Mouse (Mus musculus): Measurements from ENCODE around the gene Slc9a3. TPM values are rescaled to one million over a fixed set of nuclear protein-coding genes. Genes with fewer than 3 reads are reported as not detected.

Gene Slc9a3
- polyA plus RNA-seq, 1 experiment from 2014 or later = 0.10 TPM

- H3K9me3 ChIP-seq = no peaks in the 10 kb centered on the region
- H3K36me3 ChIP-seq = peaks cover 19% of the 10 kb centered on the region
- no peak overlapping the region for H3K27ac ChIP-seq (replicated peaks)
- H3K27me3 ChIP-seq = no peaks in the 10 kb centered on the region
- peak; percentile 88 for ATAC-seq (ENCODE audit: low FRiP score, low read depth)
- H3K9ac ChIP-seq = peak overlapping the region; percentile 48
- WGBS = 6% methylated on average over 19 of the region's 19 CpGs
- H3K4me1 ChIP-seq (replicated peaks) = peaks cover 10% of the 10 kb centered on the region
- peak overlapping the region; percentile 46 for H3K4me3 ChIP-seq
- H3K4me2 ChIP-seq = peak overlapping the region; percentile 78
Measured at GRCm38 (mm10) chr13:74166348-74167056, 45.2 kb downstream of the Slc9a3 start.

GRCm38 (mm10) chr13:74167057-74167413 is 45.8 kb downstream of the Slc9a3 start:
- H3K4me2 ChIP-seq = peak overlapping the region; percentile 78
- H3K27me3 ChIP-seq = no peaks in the 10 kb centered on the region
- ATAC-seq (ENCODE audit: low FRiP score, low read depth) = peak; percentile 74
- peaks cover 10% of the 10 kb centered on the region for H3K4me1 ChIP-seq (replicated peaks)
- WGBS = 3% methylated on average over 9 of the region's 9 CpGs
- no peaks in the 10 kb centered on the region for H3K9me3 ChIP-seq
- peak overlapping the region; percentile 48 for H3K9ac ChIP-seq
- H3K36me3 ChIP-seq = peaks cover 24% of the 10 kb centered on the region
- peak overlapping the region; percentile 46 for H3K4me3 ChIP-seq
- H3K27ac ChIP-seq (replicated peaks) = no peak overlapping the region

GRCm38 (mm10) chr13:74167492-74167891 is 46.2 kb downstream of the Slc9a3 start:
- H3K36me3 ChIP-seq = peaks cover 28% of the 10 kb centered on the region
- H3K9me3 ChIP-seq = no peaks in the 10 kb centered on the region
- ATAC-seq (ENCODE audit: low FRiP score, low read depth) = peak; percentile 16; the same call in 1 of the 2 replicates
- no peak overlapping the region for H3K9ac ChIP-seq
- WGBS = 95% methylated on average over 2 of the region's 2 CpGs
- no peaks in the 10 kb centered on the region for H3K27me3 ChIP-seq
- peak overlapping the region; percentile 78 for H3K4me2 ChIP-seq
- no peak overlapping the region for H3K4me3 ChIP-seq
- H3K27ac ChIP-seq (replicated peaks) = no peak overlapping the region
- H3K4me1 ChIP-seq (replicated peaks) = peaks cover 10% of the 10 kb centered on the region

GRCm38 (mm10) chr13:74169446-74170164 is 48.3 kb downstream of the Slc9a3 start:
- Histone ChIP-seq H3K4me3 (no peak overlapping the region), H3K4me1 (replicated peaks) (peaks cover 10% of the 10 kb centered on the region), H3K36me3 (peaks cover 48% of the 10 kb centered on the region), H3K9ac (no peak overlapping the region), H3K27me3 (no peaks in the 10 kb centered on the region), H3K4me2 (no peak overlapping the region), H3K27ac (replicated peaks) (no peak overlapping the region), H3K9me3 (no peaks in the 10 kb centered on the region)
- WGBS = 90% methylated on average over 10 of the region's 10 CpGs
- no peak for ATAC-seq (ENCODE audit: low FRiP score, low read depth)

- H3K9ac ChIP-seq = no peak overlapping the region
- H3K4me3 ChIP-seq = no peak overlapping the region
- WGBS = 95% methylated on average over 5 of the region's 5 CpGs
- peaks cover 65% of the 10 kb centered on the region for H3K36me3 ChIP-seq
- peaks cover 1% of the 10 kb centered on the region; the same call in 1 of the 2 replicates for H3K4me1 ChIP-seq (replicated peaks)
- no peak overlapping the region for H3K27ac ChIP-seq (replicated peaks)
- no peak for ATAC-seq (ENCODE audit: low FRiP score, low read depth)
- H3K27me3 ChIP-seq = no peaks in the 10 kb centered on the region
- no peak overlapping the region for H3K4me2 ChIP-seq
- no peaks in the 10 kb centered on the region for H3K9me3 ChIP-seq
Measured at GRCm38 (mm10) chr13:74172036-74172435, 50.8 kb downstream of the Slc9a3 start.

- Histone ChIP-seq H3K9ac (no peak overlapping the region), H3K4me1 (replicated peaks) (no peaks in the 10 kb centered on the region), H3K36me3 (peaks cover 49% of the 10 kb centered on the region), H3K27ac (replicated peaks) (no peak overlapping the region), H3K9me3 (no peaks in the 10 kb centered on the region), H3K4me3 (no peak overlapping the region), H3K27me3 (no peaks in the 10 kb centered on the region), H3K4me2 (no peak overlapping the region)
- 94% methylated on average over 5 of the region's 5 CpGs for WGBS
- no peak for ATAC-seq (ENCODE audit: low FRiP score, low read depth)
Measured at GRCm38 (mm10) chr13:74183011-74183695, 61.9 kb downstream of the Slc9a3 start.

GRCm38 (mm10) chr13:74192613-74193012 is 71.4 kb downstream of the Slc9a3 start:
- ATAC-seq (ENCODE audit: low FRiP score, low read depth) = no peak
- Histone ChIP-seq H3K9me3 (no peaks in the 10 kb centered on the region), H3K27ac (replicated peaks) (no peak overlapping the region), H3K9ac (no peak overlapping the region), H3K4me2 (no peak overlapping the region), H3K36me3 (peaks cover 52% of the 10 kb centered on the region), H3K4me3 (no peak overlapping the region), H3K27me3 (no peaks in the 10 kb centered on the region), H3K4me1 (replicated peaks) (no peaks in the 10 kb centered on the region)
- 88% methylated on average over 6 of the region's 6 CpGs for WGBS

- no peak overlapping the region for H3K4me3 ChIP-seq
- 88% methylated on average over 3 of the region's 3 CpGs for WGBS
- H3K27ac ChIP-seq (replicated peaks) = no peak overlapping the region
- ATAC-seq (ENCODE audit: low FRiP score, low read depth) = no peak
- H3K4me2 ChIP-seq = no peak overlapping the region
- H3K4me1 ChIP-seq (replicated peaks) = no peaks in the 10 kb centered on the region
- H3K27me3 ChIP-seq = no peaks in the 10 kb centered on the region
- no peaks in the 10 kb centered on the region for H3K9me3 ChIP-seq
- H3K9ac ChIP-seq = no peak overlapping the region
- peaks cover 41% of the 10 kb centered on the region for H3K36me3 ChIP-seq
Measured at GRCm38 (mm10) chr13:74196451-74196850, 75.2 kb downstream of the Slc9a3 start.

- H3K27me3 ChIP-seq = no peaks in the 10 kb centered on the region
- peak within 1 kb of the TSS; percentile 95 for H3K4me3 ChIP-seq
- ATAC-seq (ENCODE audit: low FRiP score, low read depth) = peak; percentile 99
- no peaks in the 10 kb centered on the region for H3K9me3 ChIP-seq
- H3K4me1 ChIP-seq (replicated peaks) = peaks cover 35% of the 10 kb centered on the region
- peak within 1 kb of the TSS; percentile 81 for H3K4me2 ChIP-seq
- peak within 1 kb of the TSS; percentile 95 for H3K27ac ChIP-seq (replicated peaks)
- WGBS = under 1% methylated on average over 39 of the region's 39 CpGs
- peak within 1 kb of the TSS; percentile 94 for H3K9ac ChIP-seq
- H3K36me3 ChIP-seq = peaks cover 21% of the 10 kb centered on the region
Measured at GRCm38 (mm10) chr13:74208317-74208985, 87.2 kb downstream of the Slc9a3 start, which contains the start of gene Exoc3. Exoc3 (minus strand) TSS chr13:74208732.

GRCm38 (mm10) chr13:74208986-74209345 is 87.7 kb downstream of the Slc9a3 start:
- H3K9me3 ChIP-seq = no peaks in the 10 kb centered on the region
- peak; percentile 71; the same call in 1 of the 2 replicates for ATAC-seq (ENCODE audit: low FRiP score, low read depth)
- no peaks in the 10 kb centered on the region for H3K27me3 ChIP-seq
- H3K4me2 ChIP-seq = peak overlapping the region; percentile 81
- peaks cover 35% of the 10 kb centered on the region for H3K4me1 ChIP-seq (replicated peaks)
- WGBS = 15% methylated on average over 12 of the region's 12 CpGs
- H3K27ac ChIP-seq (replicated peaks) = peak overlapping the region; percentile 95
- peak overlapping the region; percentile 95 for H3K4me3 ChIP-seq
- H3K36me3 ChIP-seq = peaks cover 16% of the 10 kb centered on the region
- H3K9ac ChIP-seq = peak overlapping the region; percentile 94

GRCm38 (mm10) chr13:74218441-74218840 is 97.2 kb downstream of the Slc9a3 start:
- Histone ChIP-seq H3K4me3 (no peak overlapping the region), H3K4me2 (no peak overlapping the region), H3K27ac (replicated peaks) (no peak overlapping the region), H3K9ac (no peak overlapping the region), H3K9me3 (no peaks in the 10 kb centered on the region), H3K36me3 (no peaks in the 10 kb centered on the region), H3K4me1 (replicated peaks) (no peaks in the 10 kb centered on the region), H3K27me3 (no peaks in the 10 kb centered on the region)
- WGBS = 85% methylated on average over 3 of the region's 3 CpGs
- no peak for ATAC-seq (ENCODE audit: low FRiP score, low read depth)
